Mouse (Mus musculus): ENCODE measurements around the gene Ankrd6. TPM values are rescaled to one million over a fixed set of nuclear protein-coding genes. Genes with fewer than 3 reads are reported as not detected.

Ankrd6 gene
- polyA plus RNA-seq, 1 experiment = 2.3 TPM

DNA sequence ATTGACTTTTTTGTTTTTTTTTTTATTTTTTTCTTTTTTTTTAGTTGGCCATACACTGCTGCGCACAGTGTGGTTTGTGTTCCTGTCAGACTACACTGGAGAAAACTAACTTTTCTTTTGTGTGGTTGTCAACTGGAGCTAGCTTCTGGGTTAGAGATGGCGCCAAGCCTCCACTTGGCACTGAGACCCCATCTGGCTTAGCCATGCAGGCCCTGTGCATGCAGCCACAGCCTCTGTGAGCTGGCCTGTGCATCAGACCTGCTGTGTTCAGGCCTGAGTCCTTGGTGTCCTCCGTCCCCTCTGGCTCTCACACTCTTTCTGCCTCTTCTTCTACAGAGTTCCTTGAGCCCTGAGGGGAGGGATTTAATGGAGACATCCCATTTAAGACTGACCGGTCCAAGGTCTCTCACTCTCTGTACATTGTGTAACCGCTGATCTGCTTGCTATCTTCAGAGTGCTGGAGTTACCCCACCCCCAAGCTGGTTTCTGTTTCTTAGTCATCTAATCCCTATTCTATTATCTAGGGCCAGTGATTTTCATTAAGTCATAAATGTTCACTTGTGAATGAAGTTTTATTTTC is 96.9 kb downstream of the Ankrd6 start:
- TF ChIP-seq POLR2A (IDR thresholded peaks at IDR 0.05; ENCODE audit: low read depth, low read length) = no peak
- no peak for TF ChIP-seq CTCF (IDR thresholded peaks at IDR 0.05; ENCODE audit: borderline replicate concordance, insufficient read depth, low read length)
- no peak overlapping the region for H3K27ac ChIP-seq (ENCODE audit: insufficient read depth, low read length)
- H3K4me1 ChIP-seq (ENCODE audit: control insufficient read depth, insufficient read depth, low read length) = no peaks in the 10 kb centered on the region
- no peak overlapping the region for H3K4me3 ChIP-seq (ENCODE audit: insufficient read depth, low read length)

DNA sequence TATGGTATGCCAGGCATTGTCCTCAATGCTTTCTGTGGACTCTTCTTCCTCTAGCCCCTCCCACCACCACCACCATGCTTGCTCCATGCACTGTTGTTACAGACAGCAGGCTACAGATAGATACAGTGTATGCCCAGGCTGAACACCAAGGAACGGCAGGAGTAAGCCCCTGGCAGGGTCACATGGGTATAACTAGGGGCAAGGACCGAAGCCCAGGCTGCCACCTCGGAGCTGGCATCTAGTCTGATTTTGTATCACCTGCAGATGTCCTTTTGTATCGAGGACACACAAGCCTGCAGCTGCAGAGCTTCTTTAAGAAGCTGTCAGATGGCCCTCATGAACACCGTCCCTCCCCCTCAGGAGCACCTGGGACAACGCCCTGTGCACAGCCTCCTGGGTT is 97.8 kb downstream of the Ankrd6 start:
- Histone ChIP-seq H3K4me3 (ENCODE audit: insufficient read depth, low read length) (no peak overlapping the region), H3K4me1 (ENCODE audit: control insufficient read depth, insufficient read depth, low read length) (no peaks in the 10 kb centered on the region), H3K27ac (ENCODE audit: insufficient read depth, low read length) (no peak overlapping the region)
- no peak for TF ChIP-seq POLR2A (IDR thresholded peaks at IDR 0.05; ENCODE audit: low read depth, low read length)
- no peak for TF ChIP-seq CTCF (IDR thresholded peaks at IDR 0.05; ENCODE audit: borderline replicate concordance, insufficient read depth, low read length)

DNA sequence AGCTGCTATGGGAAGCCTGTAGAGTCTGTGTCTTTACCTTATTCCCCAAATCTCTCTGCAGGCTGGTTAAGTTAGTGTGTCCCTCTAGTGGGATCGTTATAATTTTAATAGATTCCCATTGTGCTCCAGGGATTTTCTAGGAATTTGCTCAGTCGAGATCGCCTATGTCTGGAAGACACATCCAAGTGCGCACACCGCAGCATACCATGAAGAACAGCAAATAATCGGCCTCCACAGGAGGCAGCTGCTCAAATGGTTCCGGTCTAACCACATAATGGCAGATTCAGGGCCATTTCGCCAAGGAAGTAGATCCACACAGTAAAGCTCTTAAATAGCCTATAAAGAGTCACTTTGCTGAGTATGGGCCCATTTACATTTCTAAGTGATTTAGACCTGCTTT is 98.3 kb downstream of the Ankrd6 start:
- no peak for TF ChIP-seq POLR2A (IDR thresholded peaks at IDR 0.05; ENCODE audit: low read depth, low read length)
- TF ChIP-seq CTCF (IDR thresholded peaks at IDR 0.05; ENCODE audit: borderline replicate concordance, insufficient read depth, low read length) = no peak
- Histone ChIP-seq H3K4me1 (ENCODE audit: control insufficient read depth, insufficient read depth, low read length) (no peaks in the 10 kb centered on the region), H3K4me3 (ENCODE audit: insufficient read depth, low read length) (no peak overlapping the region), H3K27ac (ENCODE audit: insufficient read depth, low read length) (no peak overlapping the region)

DNA sequence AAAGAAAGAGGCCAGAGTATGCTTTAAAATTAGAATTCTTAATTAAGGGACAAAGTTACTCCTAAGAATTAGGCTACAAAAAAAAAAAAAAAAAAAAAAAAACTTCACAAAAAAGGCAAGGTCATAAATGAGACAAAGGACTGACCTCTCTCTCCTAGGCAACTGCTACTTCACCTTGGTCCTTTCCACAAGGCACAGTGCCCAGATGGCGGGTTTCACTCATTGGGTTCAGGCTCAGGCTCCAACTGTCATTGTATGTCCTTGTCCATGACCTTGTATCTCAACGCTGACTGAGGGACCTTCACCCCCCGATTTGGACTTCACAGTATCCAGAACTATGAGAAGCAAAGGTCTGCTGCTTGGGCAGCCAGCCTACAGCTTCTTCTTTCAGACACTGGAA is 112.2 kb downstream of the Ankrd6 start:
- TF ChIP-seq POLR2A (IDR thresholded peaks at IDR 0.05; ENCODE audit: low read depth, low read length) (no peak), CTCF (IDR thresholded peaks at IDR 0.05; ENCODE audit: borderline replicate concordance, insufficient read depth, low read length) (no peak)
- Histone ChIP-seq H3K4me1 (ENCODE audit: control insufficient read depth, insufficient read depth, low read length) (no peaks in the 10 kb centered on the region), H3K27ac (ENCODE audit: insufficient read depth, low read length) (no peak overlapping the region), H3K4me3 (ENCODE audit: insufficient read depth, low read length) (no peak overlapping the region)

DNA sequence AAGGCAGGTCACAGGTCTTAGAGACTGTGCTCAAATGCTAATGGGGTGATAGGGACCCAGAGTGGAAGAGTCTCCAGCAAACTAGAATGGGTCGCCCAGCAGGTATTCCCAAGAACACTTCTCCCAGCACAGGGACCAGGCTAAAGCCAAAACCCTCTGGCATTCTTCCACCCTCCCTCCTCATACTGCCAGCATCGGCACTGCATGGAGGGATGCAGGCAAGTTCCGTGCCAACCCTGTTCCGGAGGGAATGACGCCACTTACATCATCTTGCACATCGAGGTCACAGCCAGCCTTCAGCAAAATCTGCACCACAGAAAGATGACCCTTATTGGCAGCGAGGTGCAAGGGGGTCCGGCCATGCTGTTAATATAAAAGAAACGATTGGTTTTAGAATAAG is 114.6 kb downstream of the Ankrd6 start:
- Histone ChIP-seq H3K4me3 (ENCODE audit: insufficient read depth, low read length) (no peak overlapping the region), H3K27ac (ENCODE audit: insufficient read depth, low read length) (no peak overlapping the region), H3K4me1 (ENCODE audit: control insufficient read depth, insufficient read depth, low read length) (no peaks in the 10 kb centered on the region)
- TF ChIP-seq POLR2A (IDR thresholded peaks at IDR 0.05; ENCODE audit: low read depth, low read length) (no peak), CTCF (IDR thresholded peaks at IDR 0.05; ENCODE audit: borderline replicate concordance, insufficient read depth, low read length) (no peak)

DNA sequence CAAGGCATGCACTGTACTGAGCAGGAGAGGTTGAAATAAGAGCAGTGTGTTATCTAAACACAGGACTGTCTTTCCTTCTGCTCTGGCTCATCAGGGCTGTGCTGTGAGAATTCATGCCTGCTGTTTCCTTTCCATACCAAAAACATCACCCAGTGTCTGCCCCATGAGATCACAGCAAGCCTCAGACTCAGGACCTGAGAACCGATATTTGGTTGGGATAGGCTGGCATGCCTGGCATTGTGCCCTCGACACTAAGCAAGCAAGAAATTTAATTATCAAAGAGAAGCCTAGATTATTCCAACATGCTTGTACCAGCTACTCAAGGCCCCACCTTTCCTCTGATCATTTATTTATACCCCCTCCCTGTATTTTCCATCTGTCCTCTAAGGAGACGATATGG is 116.1 kb downstream of the Ankrd6 start:
- no peak overlapping the region for H3K27ac ChIP-seq (ENCODE audit: insufficient read depth, low read length)
- no peak overlapping the region for H3K4me3 ChIP-seq (ENCODE audit: insufficient read depth, low read length)
- TF ChIP-seq CTCF (IDR thresholded peaks at IDR 0.05; ENCODE audit: borderline replicate concordance, insufficient read depth, low read length) (no peak), POLR2A (IDR thresholded peaks at IDR 0.05; ENCODE audit: low read depth, low read length) (no peak)
- H3K4me1 ChIP-seq (ENCODE audit: control insufficient read depth, insufficient read depth, low read length) = no peaks in the 10 kb centered on the region

DNA sequence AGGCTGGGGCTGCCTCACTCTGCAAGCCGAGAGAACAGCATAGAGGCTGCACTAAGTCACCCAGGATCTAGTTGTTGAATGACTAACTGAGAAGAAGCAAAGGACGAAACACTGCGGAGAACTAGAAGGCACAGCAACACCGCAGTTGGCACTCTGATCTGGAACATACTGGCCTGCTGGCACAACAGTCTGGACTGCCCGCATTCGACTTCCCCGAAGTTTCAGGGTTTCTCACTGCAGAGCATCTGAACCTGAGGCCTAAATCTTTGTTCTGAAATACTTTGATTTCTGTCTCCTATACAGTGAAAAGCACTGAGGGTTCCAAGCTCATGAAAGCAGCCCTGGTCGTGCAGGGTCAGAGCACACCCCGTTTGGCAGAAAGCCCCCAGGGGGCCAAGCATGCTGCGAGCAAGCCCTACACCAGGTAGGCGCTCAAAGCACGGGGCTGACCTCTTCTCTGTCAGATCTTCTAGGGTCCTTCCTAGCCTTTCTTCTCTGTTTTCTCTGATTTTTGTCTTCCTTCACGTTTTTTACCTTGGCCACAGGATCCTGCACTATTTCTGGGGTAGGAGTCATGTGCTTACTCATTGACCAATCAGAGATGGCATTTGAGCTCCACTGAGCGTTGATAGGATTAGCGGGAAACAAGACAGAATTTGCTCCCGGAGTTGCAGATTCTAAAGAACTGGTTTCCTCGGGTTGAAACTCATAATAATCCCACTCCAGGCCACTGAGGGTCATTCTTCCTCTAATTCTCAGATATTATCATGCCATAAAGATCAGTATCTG is 117.0 kb downstream of the Ankrd6 start:
- TF ChIP-seq CTCF (IDR thresholded peaks at IDR 0.05; ENCODE audit: borderline replicate concordance, insufficient read depth, low read length) (no peak), POLR2A (IDR thresholded peaks at IDR 0.05; ENCODE audit: low read depth, low read length) (no peak)
- Histone ChIP-seq H3K4me3 (ENCODE audit: insufficient read depth, low read length) (no peak overlapping the region), H3K4me1 (ENCODE audit: control insufficient read depth, insufficient read depth, low read length) (no peaks in the 10 kb centered on the region), H3K27ac (ENCODE audit: insufficient read depth, low read length) (no peak overlapping the region)

DNA sequence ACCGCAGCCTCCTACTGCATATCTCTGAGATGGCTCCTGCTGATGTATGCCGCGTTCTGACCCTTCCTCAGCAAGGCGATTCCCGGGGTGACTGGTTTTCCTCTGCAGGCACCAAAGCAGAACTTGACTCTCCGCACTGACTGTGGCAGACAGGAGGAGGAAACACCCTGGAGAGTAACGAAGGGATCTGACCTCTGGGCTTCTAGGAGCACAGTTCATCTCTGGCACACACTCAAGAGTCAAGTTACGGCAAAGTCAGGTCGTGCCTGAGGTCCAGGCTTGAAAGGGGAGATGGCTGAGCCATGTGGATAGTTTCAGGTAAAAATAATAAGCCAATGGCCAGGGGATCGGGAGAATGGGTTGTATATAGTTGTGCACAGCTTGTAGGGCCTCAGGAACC is 121.3 kb downstream of the Ankrd6 start:
- no peak overlapping the region for H3K27ac ChIP-seq (ENCODE audit: insufficient read depth, low read length)
- no peak overlapping the region for H3K4me3 ChIP-seq (ENCODE audit: insufficient read depth, low read length)
- TF ChIP-seq CTCF (IDR thresholded peaks at IDR 0.05; ENCODE audit: borderline replicate concordance, insufficient read depth, low read length) (no peak), POLR2A (IDR thresholded peaks at IDR 0.05; ENCODE audit: low read depth, low read length) (no peak)
- no peaks in the 10 kb centered on the region for H3K4me1 ChIP-seq (ENCODE audit: control insufficient read depth, insufficient read depth, low read length)

DNA sequence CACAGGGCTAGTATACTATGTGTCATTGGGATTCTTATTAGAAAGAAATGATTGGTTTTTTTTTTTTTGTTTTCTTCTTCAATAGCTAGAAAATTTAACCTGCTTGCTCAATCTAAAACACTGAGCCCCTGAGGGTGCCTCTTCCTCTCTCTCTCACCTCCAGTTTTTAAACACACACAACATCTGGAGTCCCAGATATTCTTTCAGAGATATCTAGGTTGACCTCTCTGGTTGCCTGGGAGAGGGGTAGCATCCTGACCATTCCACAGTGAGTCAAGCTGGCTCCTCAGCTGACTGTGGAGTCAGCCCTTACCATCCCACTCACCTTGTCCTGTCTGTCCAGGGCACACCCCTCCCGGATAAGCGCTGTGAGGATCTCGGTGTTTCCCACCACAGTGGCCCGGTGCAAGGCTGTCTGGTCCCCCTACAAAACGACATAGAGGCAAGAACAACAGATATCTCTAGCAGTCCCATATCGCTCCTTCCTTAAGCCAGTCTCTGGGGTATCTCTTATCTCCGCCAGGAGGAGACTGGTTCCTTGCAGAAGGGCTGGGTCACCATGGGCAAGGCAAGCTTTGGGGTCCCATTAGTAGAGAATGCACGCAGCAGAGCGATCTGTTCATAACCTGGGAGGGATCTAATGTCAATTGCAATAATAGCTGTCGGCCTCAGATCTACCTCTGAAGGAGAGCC is 122.1 kb downstream of the Ankrd6 start:
- no peak overlapping the region for H3K4me3 ChIP-seq (ENCODE audit: insufficient read depth, low read length)
- no peak overlapping the region for H3K27ac ChIP-seq (ENCODE audit: insufficient read depth, low read length)
- TF ChIP-seq CTCF (IDR thresholded peaks at IDR 0.05; ENCODE audit: borderline replicate concordance, insufficient read depth, low read length) = no peak
- no peak for TF ChIP-seq POLR2A (IDR thresholded peaks at IDR 0.05; ENCODE audit: low read depth, low read length)
- no peaks in the 10 kb centered on the region for H3K4me1 ChIP-seq (ENCODE audit: control insufficient read depth, insufficient read depth, low read length)

DNA sequence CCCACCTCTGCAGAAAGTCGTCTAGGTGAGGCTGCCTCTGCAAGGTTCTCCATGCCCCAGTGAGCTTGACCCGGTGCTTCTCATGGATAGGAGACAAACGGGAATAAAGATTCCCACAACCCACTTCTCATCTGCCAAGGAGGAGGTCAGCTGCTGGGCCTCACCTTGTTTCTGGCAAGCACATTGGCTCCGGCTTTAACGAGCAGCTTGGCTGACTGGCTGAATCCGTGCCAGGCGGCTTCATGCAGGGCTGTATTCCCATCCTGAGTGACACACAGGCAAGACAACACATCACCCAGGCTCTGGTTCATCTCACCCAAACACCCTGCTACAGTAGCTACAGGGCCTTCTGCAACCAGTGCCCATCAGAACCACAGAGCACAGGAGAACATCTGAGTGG is 123.7 kb downstream of the Ankrd6 start:
- Histone ChIP-seq H3K27ac (ENCODE audit: insufficient read depth, low read length) (no peak overlapping the region), H3K4me1 (ENCODE audit: control insufficient read depth, insufficient read depth, low read length) (no peaks in the 10 kb centered on the region), H3K4me3 (ENCODE audit: insufficient read depth, low read length) (no peak overlapping the region)
- TF ChIP-seq POLR2A (IDR thresholded peaks at IDR 0.05; ENCODE audit: low read depth, low read length) = no peak
- TF ChIP-seq CTCF (IDR thresholded peaks at IDR 0.05; ENCODE audit: borderline replicate concordance, insufficient read depth, low read length) = no peak
